Mouse (Mus musculus) stomach, embryonic 16.5 days (tissue): ENCODE measurements around the gene Acot6. TPM values are rescaled to one million over a fixed set of nuclear protein-coding genes. Genes with fewer than 3 reads are reported as not detected.

ENCODE experiments used
- ATAC-seq: fragments of 200-750 bp; cut with Nextera tagmentation; 2 replicates; pipeline ENCODE4 v1.8.0; 2017; ENCODE audit warnings: moderate number of reproducible peaks, moderate TSS enrichment; ENCODE audit not compliant: insufficient read depth, low FRiP score
- H3K27ac ChIP-seq: fragments of 300-500 bp; sonication (generic); 2 replicates; pipeline ENCODE4 v1.5.1; 2014; ENCODE audit warnings: low read length
- H3K27me3 ChIP-seq: fragments of 300-500 bp; sonication (generic); 2 replicates; pipeline ENCODE4 v1.6.1; 2014; ENCODE audit warnings: low read length, control low read depth, mixed read lengths; ENCODE audit not compliant: control insufficient read depth, insufficient read depth
- H3K36me3 ChIP-seq: fragments of 300-500 bp; sonication (generic); 2 replicates; pipeline ENCODE4 v1.6.1; 2014; ENCODE audit warnings: low read length; ENCODE audit not compliant: control insufficient read depth, insufficient read depth
- H3K4me1 ChIP-seq: fragments of 300-500 bp; sonication (generic); 2 replicates; pipeline ENCODE4 v1.6.1; 2014; ENCODE audit warnings: low read length, control low read depth, mixed read lengths; ENCODE audit not compliant: control insufficient read depth, insufficient read depth
- H3K4me2 ChIP-seq: fragments of 300-500 bp; sonication (generic); 2 replicates; pipeline ENCODE4 v1.6.1; 2014; ENCODE audit warnings: low read depth, low read length, mixed read lengths
- H3K4me3 ChIP-seq: fragments of 300-500 bp; sonication (generic); replicated peaks from 2 replicates; pipeline ENCODE4 v1.5.1; 2014; ENCODE audit warnings: mild to moderate bottlenecking, low read length
- H3K9ac ChIP-seq: fragments of 300-500 bp; sonication (generic); 2 replicates; pipeline ENCODE4 v1.6.1; 2014; ENCODE audit warnings: low read length
- H3K9me3 ChIP-seq: fragments of 300-500 bp; sonication (generic); replicated peaks from 2 replicates; pipeline ENCODE4 v1.6.1; 2016; ENCODE audit warnings: low read length, control low read depth; ENCODE audit not compliant: control insufficient read depth
- WGBS: fragments of 180-500 bp; shearing (Covaris S2); extraction: QIAGEN DNeasy Blood & Tissue Kit; methylation state at CpG from one replicate; pipeline ENCODE4 v1.1.7; 2014; 5-methylcytosine and 5-hydroxymethylcytosine counted together
- polyA plus RNA-seq: library from polyadenylated mRNA; unstranded; fragments of >200 nt; fragmentation: Nextera tagmentation; extraction: Ambion mirVana; gene quantifications from 2 replicates; pipeline ENCODE4 v1.2.1, GENCODE M21; 2015

The Acot6 gene
- polyA plus RNA-seq, 1 experiment from 2014 or later: 1.4 TPM

- Histone ChIP-seq H3K9me3 (no peaks in the 10 kb centered on the region), H3K4me2 (0 out of 2 replicates have a peak overlapping the region, but pooled peaks have one; percentile 16), H3K27me3 (no peaks in the 10 kb centered on the region), H3K27ac (peak overlapping the region; percentile 58), H3K4me3 (no peak overlapping the region), H3K9ac (no peak overlapping the region), H3K4me1 (peaks cover 19% of the 10 kb centered on the region), H3K36me3 (peaks cover 24% of the 10 kb centered on the region)
- peak; percentile 45 for ATAC-seq
- WGBS: 55% methylated on average over 32 of the region's 32 CpGs
These were observed 52.1 kb downstream of the Acot6 start for GRCm38 (mm10) chr12:84152352-84153190.

- peaks cover 15% of the 10 kb centered on the region for H3K4me1 ChIP-seq
- peaks cover 28% of the 10 kb centered on the region for H3K36me3 ChIP-seq
- no peak overlapping the region for H3K27ac ChIP-seq
- 77% methylated on average over 6 of the region's 6 CpGs for WGBS
- H3K4me3 ChIP-seq: no peak overlapping the region
- H3K9ac ChIP-seq: no peak overlapping the region
- H3K27me3 ChIP-seq: no peaks in the 10 kb centered on the region
- H3K4me2 ChIP-seq: no peak overlapping the region
- no peak for ATAC-seq
- no peaks in the 10 kb centered on the region for H3K9me3 ChIP-seq
These were observed 53.0 kb downstream of the Acot6 start for GRCm38 (mm10) chr12:84153414-84153813.

- no peaks in the 10 kb centered on the region for H3K27me3 ChIP-seq
- no peak overlapping the region for H3K27ac ChIP-seq
- H3K4me3 ChIP-seq: no peak overlapping the region
- 60% methylated on average over 11 of the region's 11 CpGs for WGBS
- peaks cover 12% of the 10 kb centered on the region for H3K4me1 ChIP-seq
- peaks cover 33% of the 10 kb centered on the region for H3K36me3 ChIP-seq
- ATAC-seq: no peak
- H3K9me3 ChIP-seq: no peaks in the 10 kb centered on the region
- no peak overlapping the region for H3K9ac ChIP-seq
- H3K4me2 ChIP-seq: no peak overlapping the region
These were observed 54.5 kb downstream of the Acot6 start for GRCm38 (mm10) chr12:84154786-84155522.

- WGBS: 80% methylated on average over 2 of the region's 2 CpGs
- Histone ChIP-seq H3K36me3 (peaks cover 31% of the 10 kb centered on the region), H3K9me3 (no peaks in the 10 kb centered on the region), H3K4me3 (no peak overlapping the region), H3K4me2 (no peak overlapping the region), H3K27me3 (no peaks in the 10 kb centered on the region), H3K27ac (no peak overlapping the region), H3K9ac (no peak overlapping the region), H3K4me1 (peaks cover 12% of the 10 kb centered on the region)
- ATAC-seq: no peak
These were observed 55.0 kb downstream of the Acot6 start for GRCm38 (mm10) chr12:84155523-84155871.

- Histone ChIP-seq H3K9me3 (no peaks in the 10 kb centered on the region), H3K4me3 (no peak overlapping the region), H3K36me3 (peaks cover 31% of the 10 kb centered on the region), H3K4me1 (0 out of 2 replicates have a peak, but pooled peaks cover 6% of the 10 kb centered on the region), H3K27me3 (no peaks in the 10 kb centered on the region), H3K4me2 (no peak overlapping the region), H3K27ac (no peak overlapping the region), H3K9ac (no peak overlapping the region)
- ATAC-seq: no peak
- WGBS: 93% methylated on average over 18 of the region's 18 CpGs
These were observed 55.8 kb downstream of the Acot6 start for GRCm38 (mm10) chr12:84156210-84156609.

- Histone ChIP-seq H3K9me3 (no peaks in the 10 kb centered on the region), H3K4me1 (no peaks in the 10 kb centered on the region), H3K27me3 (no peaks in the 10 kb centered on the region), H3K4me3 (no peak overlapping the region), H3K4me2 (no peak overlapping the region), H3K36me3 (peaks cover 31% of the 10 kb centered on the region), H3K9ac (no peak overlapping the region), H3K27ac (no peak overlapping the region)
- WGBS: 86% methylated on average over 14 of the region's 14 CpGs
- no peak for ATAC-seq
These were observed 57.7 kb downstream of the Acot6 start for GRCm38 (mm10) chr12:84158156-84158555.

GRCm38 (mm10) chr12:84160491-84160890, 60.0 kb downstream of the Acot6 start:
- H3K9me3 ChIP-seq: no peaks in the 10 kb centered on the region
- no peaks in the 10 kb centered on the region for H3K4me1 ChIP-seq
- no peak overlapping the region for H3K4me3 ChIP-seq
- no peak overlapping the region for H3K9ac ChIP-seq
- H3K27me3 ChIP-seq: no peaks in the 10 kb centered on the region
- ATAC-seq: no peak
- H3K27ac ChIP-seq: no peak overlapping the region
- 87% methylated on average over 8 of the region's 8 CpGs for WGBS
- H3K4me2 ChIP-seq: no peak overlapping the region
- peaks cover 21% of the 10 kb centered on the region for H3K36me3 ChIP-seq
